Mouse (Mus musculus): ENCODE results near the gene Olfr1350. TPM values are rescaled to one million over a fixed set of nuclear protein-coding genes. Genes with fewer than 3 reads are reported as not detected.
"Not testable (repeated sequence)": the region's sequence is repeated elsewhere in the genome, so short reads cannot be mapped to it uniquely, and the experiment has no call there.

Gene Olfr1350
- total RNA-seq (2015) = not detected in 2 replicates
- not detected in 2 replicates for total RNA-seq (2017)

- no peak for ATAC-seq (replicated peaks; ENCODE audit: poor library complexity)
Measured at GRCm38 (mm10) chr7:6564541-6564940, at the start of gene Olfr1350. TSS of gene Olfr1350 (plus strand) at chr7:6564841.

DNA sequence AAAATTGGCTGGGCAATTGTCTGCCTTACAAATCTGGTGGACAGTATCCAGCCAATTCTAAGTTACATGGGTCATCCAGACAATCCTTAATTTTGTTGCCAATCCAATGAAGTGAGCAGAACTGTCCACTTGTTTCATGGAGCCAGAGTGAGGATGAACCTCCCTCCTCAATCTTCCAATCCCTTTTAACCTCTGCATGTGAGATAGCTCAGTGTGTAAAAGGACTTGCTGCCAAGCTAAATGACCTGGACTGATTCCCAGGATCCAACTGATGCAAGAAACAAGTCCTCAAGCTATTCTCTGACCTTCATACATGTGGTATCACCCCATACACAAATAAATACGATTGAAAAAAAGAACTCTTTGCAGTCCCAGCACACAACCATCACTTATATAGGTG lies 43.0 kb upstream of the Olfr1350 start:
- ATAC-seq (replicated peaks; ENCODE audit: poor library complexity) = no peak

- no peak for ATAC-seq (replicated peaks; ENCODE audit: poor library complexity)
Measured at GRCm38 (mm10) chr7:6522850-6523249, 41.8 kb upstream of the Olfr1350 start, which contains the start of gene Olfr1349. TSS of gene Olfr1349 (minus strand) at chr7:6522950.

DNA sequence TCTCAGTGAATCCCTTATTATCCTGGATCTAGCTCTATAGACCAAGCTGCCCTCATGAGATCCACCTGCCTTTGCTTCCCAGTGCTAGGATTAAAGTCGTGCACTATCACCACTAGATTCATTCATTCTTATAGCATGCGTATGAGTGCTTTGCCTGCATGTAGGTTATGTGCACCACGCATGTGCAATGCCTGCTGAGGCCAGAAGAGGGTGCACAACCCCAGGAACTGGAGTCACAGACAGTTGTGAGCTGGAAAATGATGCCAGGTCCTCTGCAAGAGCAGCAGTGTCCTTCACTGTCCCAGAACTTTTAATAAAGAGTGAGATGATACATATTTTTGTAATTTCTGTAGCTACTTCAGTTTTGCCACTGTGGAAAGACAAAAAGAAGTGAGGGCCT lies 39.6 kb upstream of the Olfr1350 start:
- ATAC-seq (replicated peaks; ENCODE audit: poor library complexity) = no peak

DNA sequence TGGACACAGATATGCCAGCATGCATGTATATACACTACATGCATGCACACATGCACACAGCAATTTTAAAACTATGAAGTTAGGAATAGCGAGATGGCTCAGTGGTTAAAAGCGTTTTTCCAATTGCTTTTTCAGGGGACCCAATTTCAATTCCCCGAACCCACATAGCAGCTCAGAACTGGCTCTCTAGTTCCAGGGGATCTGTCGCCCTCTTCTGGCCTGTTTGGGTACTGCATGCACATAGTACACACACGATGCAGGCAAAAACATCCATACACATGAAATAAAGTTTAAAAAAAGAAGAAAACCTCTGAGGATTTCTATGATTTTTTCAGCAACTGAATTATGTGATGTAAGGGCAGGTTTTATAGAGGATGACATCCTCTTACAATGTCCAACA lies 38.5 kb upstream of the Olfr1350 start:
- no peak for ATAC-seq (replicated peaks; ENCODE audit: poor library complexity)

- ATAC-seq (replicated peaks; ENCODE audit: poor library complexity) = no peak
Measured at GRCm38 (mm10) chr7:6586096-6586759, 21.6 kb downstream of the Olfr1350 start.

- not testable (repeated sequence) for ATAC-seq (replicated peaks; ENCODE audit: poor library complexity)
Measured at GRCm38 (mm10) chr7:6588766-6589165, 24.1 kb downstream of the Olfr1350 start.

GRCm38 (mm10) chr7:6603331-6603730 lies 38.7 kb downstream of the Olfr1350 start:
- no peak for ATAC-seq (replicated peaks; ENCODE audit: poor library complexity)

Other genes with a start within 250 kb of the Olfr1350 start
- gene Zfp583, start 233.6 kb upstream of the Olfr1350 start, total RNA-seq (2015) = 4.0 TPM in 2 replicates
- 2.2 and 3.3 TPM in 2 replicates for gene Zfp583, start 233.6 kb upstream of the Olfr1350 start, total RNA-seq (2017)
- gene Gm3854, start 221.1 kb upstream of the Olfr1350 start, total RNA-seq (2015) = 0.20 TPM in 2 replicates
- 0.57 and 0.79 TPM in 2 replicates for gene Gm3854, start 221.1 kb upstream of the Olfr1350 start, total RNA-seq (2017)
- 2.8 and 4.8 TPM in 2 replicates for gene Zfp78, start 201.6 kb upstream of the Olfr1350 start, total RNA-seq (2015)
- 3.1 and 3.5 TPM in 2 replicates for gene Zfp78, start 201.6 kb upstream of the Olfr1350 start, total RNA-seq (2017)
- gene Zfp28, start 181.5 kb upstream of the Olfr1350 start, total RNA-seq (2015) = 1.4 and 2.4 TPM in 2 replicates
- gene Zfp28, start 181.5 kb upstream of the Olfr1350 start, total RNA-seq (2017) = 1.5 and 2.2 TPM in 2 replicates
- gene Smim17, start 166.1 kb upstream of the Olfr1350 start, total RNA-seq (2015) = not detected in 2 replicates
- not detected in 2 replicates for gene Smim17, start 166.1 kb upstream of the Olfr1350 start, total RNA-seq (2017)
- gene Gm20715, start 154.6 kb upstream of the Olfr1350 start, total RNA-seq (2015) = not detected in 2 replicates
- gene Gm20715, start 154.6 kb upstream of the Olfr1350 start, total RNA-seq (2017) = not detected in 2 replicates
- gene Olfr1344, start 126.2 kb upstream of the Olfr1350 start, total RNA-seq (2015) = 0.29 TPM in 1 of 2 replicates, not detected in the other
- gene Olfr1344, start 126.2 kb upstream of the Olfr1350 start, total RNA-seq (2017) = not detected in 2 replicates
- not detected in 2 replicates for gene Olfr1336, start 108.7 kb upstream of the Olfr1350 start, total RNA-seq (2015)
- not detected in 2 replicates for gene Olfr1336, start 108.7 kb upstream of the Olfr1350 start, total RNA-seq (2017)
- gene Olfr1346, start 97.7 kb upstream of the Olfr1350 start, total RNA-seq (2015) = not detected in 2 replicates
- gene Olfr1346, start 97.7 kb upstream of the Olfr1350 start, total RNA-seq (2017) = 0.14 TPM in 1 of 2 replicates, not detected in the other
- not detected in 2 replicates for gene Olfr5, start 77.9 kb upstream of the Olfr1350 start, total RNA-seq (2015)
- gene Olfr5, start 77.9 kb upstream of the Olfr1350 start, total RNA-seq (2017) = not detected in 2 replicates
- gene Olfr1347, start 65.1 kb upstream of the Olfr1350 start, total RNA-seq (2015) = not detected in 2 replicates
- gene Olfr1347, start 65.1 kb upstream of the Olfr1350 start, total RNA-seq (2017) = not detected in 2 replicates
- gene Olfr1348, start 56.1 kb upstream of the Olfr1350 start, total RNA-seq (2015) = not detected in 2 replicates
- not detected in 2 replicates for gene Olfr1348, start 56.1 kb upstream of the Olfr1350 start, total RNA-seq (2017)
- gene Olfr1349, start 41.9 kb upstream of the Olfr1350 start, total RNA-seq (2015) = not detected in 2 replicates
- not detected in 2 replicates for gene Olfr1349, start 41.9 kb upstream of the Olfr1350 start, total RNA-seq (2017)
- gene Zim1, start 131.6 kb downstream of the Olfr1350 start, total RNA-seq (2015) = not detected in 2 replicates
- not detected in 2 replicates for gene Zim1, start 131.6 kb downstream of the Olfr1350 start, total RNA-seq (2017)
- gene Peg3, start 165.6 kb downstream of the Olfr1350 start, total RNA-seq (2015) = not detected in 2 replicates
- gene Peg3, start 165.6 kb downstream of the Olfr1350 start, total RNA-seq (2017) = not detected in 2 replicates
- not detected in 2 replicates for gene Usp29, start 165.7 kb downstream of the Olfr1350 start, total RNA-seq (2015)
- gene Usp29, start 165.7 kb downstream of the Olfr1350 start, total RNA-seq (2017) = not detected in 2 replicates